Mouse (Mus musculus) left cerebral cortex, adult 11 months (tissue): ENCODE measurements around the gene Tbc1d8.
A peak's percentile ranks its signal among the peaks of the same experiment; 100 is the strongest.

Experiments
- DNase-seq: peaks from one replicate; pipeline ENCODE4 v3.0.0; 2022; ENCODE audit warnings: low spot score

The Tbc1d8 gene

GRCm38 (mm10) chr1:39478896-39479200, 293 bp upstream of the Tbc1d8 start:
- DNase-seq: peak; percentile 60

GRCm38 (mm10) chr1:39477064-39477463, 1.5 kb downstream of the Tbc1d8 start:
- DNase-seq: no peak

- DNase-seq: no peak
Observed at GRCm38 (mm10) chr1:39476341-39476740, 2.2 kb downstream of the Tbc1d8 start.

GRCm38 (mm10) chr1:39474516-39474915, 4.0 kb downstream of the Tbc1d8 start:
- no peak for DNase-seq

- no peak for DNase-seq
Observed at GRCm38 (mm10) chr1:39471298-39471902, 7.2 kb downstream of the Tbc1d8 start.

GRCm38 (mm10) chr1:39468982-39469381, 9.6 kb downstream of the Tbc1d8 start:
- DNase-seq: no peak

- no peak for DNase-seq
Observed at GRCm38 (mm10) chr1:39466526-39466925, 12.0 kb downstream of the Tbc1d8 start.

GRCm38 (mm10) chr1:39464760-39465159, 13.8 kb downstream of the Tbc1d8 start:
- DNase-seq: no peak

- DNase-seq: no peak
Observed at GRCm38 (mm10) chr1:39462937-39463444, 15.6 kb downstream of the Tbc1d8 start.

- no peak for DNase-seq
Observed at GRCm38 (mm10) chr1:39462036-39462435, 16.5 kb downstream of the Tbc1d8 start.

- no peak for DNase-seq
Observed at GRCm38 (mm10) chr1:39460495-39460894, 18.1 kb downstream of the Tbc1d8 start.

GRCm38 (mm10) chr1:39457887-39458874, 20.4 kb downstream of the Tbc1d8 start:
- no peak for DNase-seq

GRCm38 (mm10) chr1:39456421-39456853, 22.1 kb downstream of the Tbc1d8 start:
- no peak for DNase-seq

GRCm38 (mm10) chr1:39455350-39456023, 23.1 kb downstream of the Tbc1d8 start:
- no peak for DNase-seq

GRCm38 (mm10) chr1:39454783-39455175, 23.8 kb downstream of the Tbc1d8 start:
- DNase-seq: no peak

- no peak for DNase-seq
Observed at GRCm38 (mm10) chr1:39454108-39454782, 24.3 kb downstream of the Tbc1d8 start.

GRCm38 (mm10) chr1:39452203-39452602, 26.4 kb downstream of the Tbc1d8 start:
- no peak for DNase-seq

- no peak for DNase-seq
Observed at GRCm38 (mm10) chr1:39450069-39450728, 28.4 kb downstream of the Tbc1d8 start.

GRCm38 (mm10) chr1:39449251-39449790, 29.2 kb downstream of the Tbc1d8 start:
- DNase-seq: no peak

- no peak for DNase-seq
Observed at GRCm38 (mm10) chr1:39448819-39449218, 29.7 kb downstream of the Tbc1d8 start.

GRCm38 (mm10) chr1:39448238-39448637, 30.3 kb downstream of the Tbc1d8 start:
- no peak for DNase-seq
